In genomic region chr9:66795464-66796324, GRCm38 (mm10) we compare ENCODE assay signal across 8 mouse cellular contexts. TPM values are rescaled to one million over a fixed set of nuclear protein-coding genes. Genes with fewer than 3 reads are reported as not detected.
DNase-seq lines count a peak whose midpoint lies in the region; ATAC-seq lines count a peak whose summit lies in the region.

TSS of gene Aph1b (minus strand) at chr9:66795490.

- ATAC-seq in CD4-positive, CD25-positive, alpha-beta regulatory T cell, adult 4 months = peak; percentile 90
- ATAC-seq in heart, embryonic 14.5 days (ENCODE audit: insufficient number of reproducible peaks, insufficient read depth, low FRiP score, low read depth) = peak; percentile 98
- peak; percentile 97 for ATAC-seq in liver, embryonic 13.5 days (ENCODE audit: low read depth)
- ATAC-seq in stomach, embryonic 16.5 days (ENCODE audit: insufficient read depth, low FRiP score) = peak; percentile 98

- peak within 1 kb of the TSS; percentile 82 for H3K4me2 ChIP-seq in heart, embryonic 14.5 days (ENCODE audit: low read length)
- H3K4me2 ChIP-seq in liver, embryonic 13.5 days = peak within 1 kb of the TSS; percentile 92
- peak within 1 kb of the TSS; percentile 79 for H3K4me2 ChIP-seq in stomach, embryonic 16.5 days (ENCODE audit: low read depth, low read length)

- DNase-seq in c-Kit-negative CD71-positive TER-119-positive erythroid progenitor cells, embryonic 14.5 days (ENCODE audit: low read depth, low spot score) = peak; percentile 95
- peak; percentile 100 for DNase-seq in fibroblast of lung, adult 2 months (ENCODE audit: low read depth)
- peak; percentile 98 for DNase-seq in kidney, postnatal 14 days
- peak; percentile 98 for DNase-seq in liver, embryonic 13.5 days
- DNase-seq in neural tube, embryonic 10.5 days (ENCODE audit: extremely low spot score, low spot score) = peak; percentile 96

- peak within 1 kb of the TSS; percentile 81 for H3K9ac ChIP-seq in heart, embryonic 14.5 days (ENCODE audit: low read length)
- peak within 1 kb of the TSS; percentile 64 for H3K9ac ChIP-seq in liver, embryonic 13.5 days
- peak within 1 kb of the TSS; percentile 90 for H3K9ac ChIP-seq in stomach, embryonic 16.5 days (ENCODE audit: low read length)

- H3K4me1 ChIP-seq in heart, embryonic 14.5 days (ENCODE audit: control insufficient read depth in 2 of 2, insufficient read depth in 2 of 2, low read length in 2 of 2) = no peaks in the 10 kb centered on the region
- peaks cover 21% of the 10 kb centered on the region for H3K4me1 ChIP-seq in liver, embryonic 13.5 days (replicated peaks)
- 0 out of 2 replicates have a peak, but pooled peaks cover 2% of the 10 kb centered on the region for H3K4me1 ChIP-seq in stomach, embryonic 16.5 days (ENCODE audit: control insufficient read depth, insufficient read depth, low read length)

- under 1% methylated on average over 42 of the region's 42 CpGs for WGBS in heart, embryonic 14.5 days
- under 1% methylated on average over 42 of the region's 42 CpGs for WGBS in liver, embryonic 13.5 days (ENCODE audit: insufficient replicate concordance)
- 0% methylated on average over 42 of the region's 42 CpGs for WGBS in stomach, embryonic 16.5 days

- no peaks in the 10 kb centered on the region; the same call in 1 of the 2 replicates for H3K36me3 ChIP-seq in heart, embryonic 14.5 days (ENCODE audit: control insufficient read depth, insufficient read depth, low read length)
- no peaks in the 10 kb centered on the region for H3K36me3 ChIP-seq in liver, embryonic 13.5 days
- H3K36me3 ChIP-seq in stomach, embryonic 16.5 days (ENCODE audit: control insufficient read depth, insufficient read depth, low read length) = no peaks in the 10 kb centered on the region

- H3K4me3 ChIP-seq in heart, embryonic 14.5 days (ENCODE audit: control insufficient read depth in 1 of 2, insufficient read depth in 1 of 2, low read depth in 1 of 2, low read length in 2 of 2) = peak within 1 kb of the TSS; percentile 61 to 77
- H3K4me3 ChIP-seq in liver, embryonic 13.5 days (replicated peaks) = peak within 1 kb of the TSS; percentile 66
- H3K4me3 ChIP-seq in stomach, embryonic 16.5 days (replicated peaks; ENCODE audit: low read length) = peak within 1 kb of the TSS; percentile 88

- H3K27me3 ChIP-seq in heart, embryonic 14.5 days (ENCODE audit: control insufficient read depth, insufficient read depth, low read length) = no peaks in the 10 kb centered on the region
- peaks cover 20% of the 10 kb centered on the region for H3K27me3 ChIP-seq in liver, embryonic 13.5 days
- no peaks in the 10 kb centered on the region for H3K27me3 ChIP-seq in stomach, embryonic 16.5 days (ENCODE audit: control insufficient read depth, insufficient read depth, low read length)

- no peaks in the 10 kb centered on the region for H3K9me3 ChIP-seq in heart, embryonic 14.5 days (ENCODE audit: control insufficient read depth, low read length)
- no peaks in the 10 kb centered on the region for H3K9me3 ChIP-seq in liver, embryonic 13.5 days (replicated peaks)
- H3K9me3 ChIP-seq in stomach, embryonic 16.5 days (replicated peaks; ENCODE audit: control insufficient read depth, low read length) = no peaks in the 10 kb centered on the region

- peak within 1 kb of the TSS; percentile 94 to 96 for H3K27ac ChIP-seq in heart, embryonic 14.5 days (replicated peaks in 1 of 2; ENCODE audit: control insufficient read depth in 1 of 2, insufficient read depth in 1 of 2, low read depth in 2 of 2, low read length in 2 of 2)
- H3K27ac ChIP-seq in liver, embryonic 13.5 days = peak within 1 kb of the TSS; percentile 73
- H3K27ac ChIP-seq in stomach, embryonic 16.5 days (ENCODE audit: low read length) = peak within 1 kb of the TSS; percentile 94

RNA-seq across cellular contexts. Expression of gene Aph1b, which starts in this region (rescaled TPM):
- 1 to 10 TPM in 1 of 2 experiments, under 1 TPM in 1; 0.79 to 1.1 TPM for polyA plus RNA-seq in CD4-positive, CD25-positive, alpha-beta regulatory T cell, adult 4 months (2017; shearing (Covaris generic))
- polyA plus RNA-seq in heart, embryonic 14.5 days (2014; fragmentation: Nextera tagmentation; extraction: Ambion mirVana) = 9.1 and 11.0 TPM in 2 replicates
- polyA plus RNA-seq in liver, embryonic 13.5 days (2015; fragmentation: Nextera tagmentation; extraction: Ambion mirVana) = 1.8 TPM in 2 replicates
- 11.6 and 11.7 TPM in 2 replicates for polyA plus RNA-seq in stomach, embryonic 16.5 days (2015; fragmentation: Nextera tagmentation; extraction: Ambion mirVana)

Comparison
In these comparisons a context has a peak if more than half of its experiments do, and no peak if none do; other contexts are left out.
1. Peak in every context shown above with its lines: DNase-seq, ATAC-seq, H3K4me3 ChIP-seq and H3K27ac ChIP-seq.